Mouse (Mus musculus): ENCODE measurements around the gene Bok. TPM values are rescaled to one million over a fixed set of nuclear protein-coding genes. Genes with fewer than 3 reads are reported as not detected.

Gene Bok
- polyA plus RNA-seq, 1 experiment from 2014 or later: 61.2 TPM

- no peak overlapping the region for H3K9ac ChIP-seq (replicated peaks)
- no peak for ATAC-seq
- peaks cover 5% of the 10 kb centered on the region for H3K36me3 ChIP-seq
- no peaks in the 10 kb centered on the region for H3K27me3 ChIP-seq
- H3K9me3 ChIP-seq: no peaks in the 10 kb centered on the region
- no peak overlapping the region for H3K27ac ChIP-seq
- no peaks in the 10 kb centered on the region for H3K4me1 ChIP-seq (replicated peaks)
- H3K4me3 ChIP-seq (replicated peaks): no peak overlapping the region
- WGBS: 97% methylated on average over 5 of the region's 5 CpGs
- no peak overlapping the region for H3K4me2 ChIP-seq (replicated peaks)
Observed at GRCm38 (mm10) chr1:93725665-93726064, 40.2 kb downstream of the Bok start.

GRCm38 (mm10) chr1:93726116-93726515 is 40.7 kb downstream of the Bok start:
- 84% methylated on average over 3 of the region's 3 CpGs for WGBS
- Histone ChIP-seq H3K9me3 (no peaks in the 10 kb centered on the region), H3K9ac (replicated peaks) (no peak overlapping the region), H3K27ac (no peak overlapping the region), H3K4me1 (replicated peaks) (0 out of 2 replicates have a peak, but pooled peaks cover 1% of the 10 kb centered on the region), H3K4me3 (replicated peaks) (no peak overlapping the region), H3K36me3 (peaks cover 5% of the 10 kb centered on the region), H3K4me2 (replicated peaks) (no peak overlapping the region), H3K27me3 (no peaks in the 10 kb centered on the region)
- no peak for ATAC-seq

GRCm38 (mm10) chr1:93726974-93727373 is 41.5 kb downstream of the Bok start:
- no peaks in the 10 kb centered on the region for H3K27me3 ChIP-seq
- ATAC-seq: peak; percentile 46; the same call in 1 of the 2 replicates
- H3K4me2 ChIP-seq (replicated peaks): no peak overlapping the region
- H3K27ac ChIP-seq: no peak overlapping the region
- H3K9me3 ChIP-seq: no peaks in the 10 kb centered on the region
- H3K36me3 ChIP-seq: peaks cover 5% of the 10 kb centered on the region
- H3K9ac ChIP-seq (replicated peaks): no peak overlapping the region
- 85% methylated on average over 3 of the region's 3 CpGs for WGBS
- no peak overlapping the region for H3K4me3 ChIP-seq (replicated peaks)
- H3K4me1 ChIP-seq (replicated peaks): peaks cover 8% of the 10 kb centered on the region

DNA sequence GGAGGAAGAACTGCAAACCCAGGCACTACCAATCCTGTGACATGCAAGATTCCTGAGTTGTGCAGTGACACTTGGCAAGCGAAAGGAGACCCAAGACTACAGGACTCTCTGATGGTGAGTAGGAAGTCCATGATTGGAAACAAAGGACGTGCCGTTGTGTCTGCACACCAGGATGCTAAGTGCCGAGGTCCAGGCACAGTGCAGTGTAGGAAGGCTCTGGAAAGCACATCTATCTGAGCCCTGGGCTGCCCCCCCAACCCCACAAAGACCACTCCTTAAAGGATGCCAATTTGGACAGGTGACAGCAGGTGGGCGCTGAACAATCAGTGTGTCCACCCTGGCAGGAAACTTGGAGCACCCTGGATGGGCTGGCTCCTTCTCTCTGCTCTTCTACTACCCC is 45.6 kb downstream of the Bok start:
- Histone ChIP-seq H3K4me1 (replicated peaks) (peaks cover 14% of the 10 kb centered on the region), H3K9me3 (no peaks in the 10 kb centered on the region), H3K27me3 (no peaks in the 10 kb centered on the region), H3K9ac (replicated peaks) (no peak overlapping the region), H3K4me2 (replicated peaks) (no peak overlapping the region), H3K27ac (no peak overlapping the region), H3K36me3 (no peaks in the 10 kb centered on the region), H3K4me3 (replicated peaks) (no peak overlapping the region)
- WGBS: 90% methylated on average over 5 of the region's 5 CpGs
- peak; percentile 34; the same call in 1 of the 2 replicates for ATAC-seq

DNA sequence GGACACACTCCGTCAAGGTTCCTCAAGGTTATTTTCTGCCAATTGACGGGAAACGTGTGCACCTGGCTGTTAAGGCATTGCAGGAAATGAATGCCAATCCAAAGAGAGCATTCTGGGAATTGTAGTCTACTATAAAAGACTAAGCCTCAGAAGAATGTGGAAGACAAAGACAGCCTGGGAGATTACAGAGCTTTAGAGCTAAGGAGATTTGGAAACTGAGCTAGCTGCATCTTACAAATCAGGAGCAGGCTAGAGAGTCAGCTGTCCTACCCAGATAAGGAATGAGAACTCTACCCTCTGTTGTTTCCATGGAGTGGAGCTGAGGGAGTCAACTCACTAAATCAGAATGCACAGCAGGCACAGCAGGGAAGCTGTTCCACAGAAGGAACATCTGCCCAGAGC is 46.4 kb downstream of the Bok start:
- 3% methylated on average over 3 of the region's 3 CpGs for WGBS
- no peaks in the 10 kb centered on the region for H3K36me3 ChIP-seq
- peak overlapping the region; percentile 38 for H3K4me2 ChIP-seq (replicated peaks)
- H3K9ac ChIP-seq (replicated peaks): 0 out of 2 replicates have a peak overlapping the region, but pooled peaks have one; percentile 14
- no peaks in the 10 kb centered on the region for H3K9me3 ChIP-seq
- peak overlapping the region; percentile 74 for H3K27ac ChIP-seq
- H3K4me1 ChIP-seq (replicated peaks): peaks cover 14% of the 10 kb centered on the region
- no peaks in the 10 kb centered on the region for H3K27me3 ChIP-seq
- no peak overlapping the region for H3K4me3 ChIP-seq (replicated peaks)
- peak; percentile 72 for ATAC-seq

- Histone ChIP-seq H3K9ac (replicated peaks) (no peak overlapping the region), H3K36me3 (no peaks in the 10 kb centered on the region), H3K27me3 (no peaks in the 10 kb centered on the region), H3K4me2 (replicated peaks) (no peak overlapping the region), H3K9me3 (no peaks in the 10 kb centered on the region), H3K4me3 (replicated peaks) (no peak overlapping the region), H3K4me1 (replicated peaks) (peaks cover 14% of the 10 kb centered on the region), H3K27ac (no peak overlapping the region)
- ATAC-seq: no peak
- 99% methylated on average over 3 of the region's 3 CpGs for WGBS
Observed at GRCm38 (mm10) chr1:93735859-93736258, 50.4 kb downstream of the Bok start.

DNA sequence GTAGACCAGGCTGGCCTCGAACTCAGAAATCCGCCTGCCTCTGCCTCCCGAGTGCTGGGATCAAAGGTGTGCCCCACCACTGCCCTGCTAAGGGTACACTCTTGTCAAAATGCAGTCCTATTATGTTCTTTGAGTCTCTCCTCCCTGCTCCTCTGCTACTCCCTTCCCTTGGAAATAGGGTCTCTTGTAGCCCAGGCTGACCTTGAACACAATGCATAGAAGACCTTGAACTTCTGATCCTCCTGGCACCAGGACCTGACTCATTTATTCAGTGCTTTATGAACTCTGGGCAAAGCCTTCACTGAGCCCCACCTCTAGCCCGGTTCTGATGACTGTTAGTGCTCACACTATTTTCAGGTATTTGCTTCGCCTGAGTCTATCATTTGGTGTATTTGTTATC is 52.3 kb downstream of the Bok start:
- Histone ChIP-seq H3K27ac (no peak overlapping the region), H3K4me3 (replicated peaks) (no peak overlapping the region), H3K36me3 (0 out of 2 replicates have a peak, but pooled peaks cover 2% of the 10 kb centered on the region), H3K9ac (replicated peaks) (no peak overlapping the region), H3K9me3 (no peaks in the 10 kb centered on the region), H3K27me3 (no peaks in the 10 kb centered on the region), H3K4me1 (replicated peaks) (no peaks in the 10 kb centered on the region; the same call in 1 of the 2 replicates), H3K4me2 (replicated peaks) (no peak overlapping the region)
- ATAC-seq: no peak
- WGBS: 94% methylated on average over 5 of the region's 5 CpGs

GRCm38 (mm10) chr1:93740671-93741070 is 55.2 kb downstream of the Bok start:
- whole genome bisulfite sequencing: 93% methylated on average over 2 of the region's 2 CpGs
- ATAC-seq: no peak
- Histone ChIP-seq H3K9me3 (no peaks in the 10 kb centered on the region), H3K4me1 (replicated peaks) (no peaks in the 10 kb centered on the region), H3K27ac (no peak overlapping the region), H3K4me2 (replicated peaks) (no peak overlapping the region), H3K9ac (replicated peaks) (no peak overlapping the region), H3K4me3 (replicated peaks) (no peak overlapping the region), H3K27me3 (no peaks in the 10 kb centered on the region), H3K36me3 (0 out of 2 replicates have a peak, but pooled peaks cover 10% of the 10 kb centered on the region)

- no peak for ATAC-seq
- no peak overlapping the region for H3K9ac ChIP-seq (replicated peaks)
- no peak overlapping the region for H3K4me3 ChIP-seq (replicated peaks)
- no peaks in the 10 kb centered on the region for H3K9me3 ChIP-seq
- H3K27me3 ChIP-seq: no peaks in the 10 kb centered on the region
- 0 out of 2 replicates have a peak, but pooled peaks cover 10% of the 10 kb centered on the region for H3K36me3 ChIP-seq
- WGBS: 89% methylated on average over 4 of the region's 4 CpGs
- H3K4me2 ChIP-seq (replicated peaks): no peak overlapping the region
- no peaks in the 10 kb centered on the region for H3K4me1 ChIP-seq (replicated peaks)
- H3K27ac ChIP-seq: no peak overlapping the region
Observed at GRCm38 (mm10) chr1:93741987-93742386, 56.5 kb downstream of the Bok start.

- Histone ChIP-seq H3K9ac (replicated peaks) (no peak overlapping the region), H3K4me3 (replicated peaks) (no peak overlapping the region), H3K27me3 (no peaks in the 10 kb centered on the region), H3K4me2 (replicated peaks) (no peak overlapping the region), H3K27ac (no peak overlapping the region), H3K36me3 (0 out of 2 replicates have a peak, but pooled peaks cover 10% of the 10 kb centered on the region), H3K4me1 (replicated peaks) (no peaks in the 10 kb centered on the region), H3K9me3 (no peaks in the 10 kb centered on the region)
- ATAC-seq: no peak
Observed at GRCm38 (mm10) chr1:93742910-93743309, 57.5 kb downstream of the Bok start.

Other genes starting within 250 kb of the Bok start
- gene Hdlbp, start 206.8 kb upstream of the Bok start, polyA plus RNA-seq (2015; fragmentation: Nextera tagmentation; extraction: Ambion mirVana): 74.3 and 91.0 TPM in 2 replicates
- gene Farp2, start 173.6 kb upstream of the Bok start, polyA plus RNA-seq (2015; fragmentation: Nextera tagmentation; extraction: Ambion mirVana): 3.6 and 4.6 TPM in 2 replicates
- gene Stk25, start 27.0 kb upstream of the Bok start, polyA plus RNA-seq (2015; fragmentation: Nextera tagmentation; extraction: Ambion mirVana): 280 and 291 TPM in 2 replicates
- gene Atg4b, start 65.8 kb downstream of the Bok start, polyA plus RNA-seq (2015; fragmentation: Nextera tagmentation; extraction: Ambion mirVana): 107 and 109 TPM in 2 replicates
- gene Thap4, start 69.2 kb downstream of the Bok start, polyA plus RNA-seq (2015; fragmentation: Nextera tagmentation; extraction: Ambion mirVana): 41.7 and 49.2 TPM in 2 replicates
- gene Dtymk, start 116.3 kb downstream of the Bok start, polyA plus RNA-seq (2015; fragmentation: Nextera tagmentation; extraction: Ambion mirVana): 172 and 175 TPM in 2 replicates
- gene Ing5, start 118.3 kb downstream of the Bok start, polyA plus RNA-seq (2015; fragmentation: Nextera tagmentation; extraction: Ambion mirVana): 11.9 and 12.3 TPM in 2 replicates
- gene D2hgdh, start 139.2 kb downstream of the Bok start, polyA plus RNA-seq (2015; fragmentation: Nextera tagmentation; extraction: Ambion mirVana): 16.2 and 18.5 TPM in 2 replicates
- gene Gal3st2, start 175.6 kb downstream of the Bok start, polyA plus RNA-seq (2015; fragmentation: Nextera tagmentation; extraction: Ambion mirVana): not detected in 2 replicates
- gene Gal3st2b, start 232.7 kb downstream of the Bok start, polyA plus RNA-seq (2015; fragmentation: Nextera tagmentation; extraction: Ambion mirVana): not detected in 2 replicates

All from midbrain, embryonic 13.5 days (tissue).